Mouse (Mus musculus): ENCODE results near the gene Cyp2b10.

DNA sequence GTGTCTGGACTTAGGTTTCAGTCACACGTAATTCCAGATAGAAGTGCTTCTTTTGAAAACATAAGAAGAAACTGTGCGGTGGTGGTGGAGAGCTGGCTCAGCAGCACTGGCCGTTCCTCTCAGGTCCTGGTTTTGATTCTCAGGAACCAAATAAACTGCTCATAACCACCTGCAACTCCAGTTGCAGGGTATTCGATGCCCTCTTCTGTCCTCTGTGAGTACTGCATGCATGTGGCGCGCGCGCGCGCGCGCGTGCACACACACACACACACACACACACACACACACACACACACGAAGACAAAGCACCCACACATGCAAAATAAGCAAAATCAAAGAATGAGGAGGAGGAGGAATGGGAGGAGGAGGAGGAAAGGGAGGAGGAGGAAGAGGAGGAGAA is 5.7 kb downstream of the Cyp2b10 start:
- no peak for TF ChIP-seq CTCF (IDR thresholded peaks at IDR 0.05; ENCODE audit: low read depth, low read length)
- TF ChIP-seq GATA1 (IDR thresholded peaks at IDR 0.05; ENCODE audit: borderline replicate concordance, low read length) = no peak
